ENCODE assay signal across 17 mouse cellular contexts in genomic region chr13:108821270-108821669, GRCm38 (mm10).
"Had no signal": no experiment of that assay in that cellular context is flagged by ENCODE, and none has a peak within 500 bp of the region (broad histone marks: within the 10 kb centered on the region; RNA-seq: fewer than 3 reads in every experiment).

No protein-coding gene starts in this region.

- H3K9ac ChIP-seq: liver, postnatal 0 days; lung, embryonic 15.5 days; midbrain, embryonic 13.5 days; midbrain, embryonic 15.5 days; neural tube, embryonic 12.5 days; stomach, embryonic 15.5 days had no signal

- ATAC-seq: liver, postnatal 0 days; lung, postnatal 0 days; midbrain, embryonic 13.5 days; midbrain, embryonic 15.5 days had no signal

- H3K9me3 ChIP-seq: lung, embryonic 15.5 days; megakaryocyte, embryonic 14.5 days; midbrain, embryonic 13.5 days; midbrain, embryonic 15.5 days; neural tube, embryonic 12.5 days; stomach, embryonic 15.5 days had no signal

- H3K4me1 ChIP-seq: lung, embryonic 15.5 days; midbrain, embryonic 13.5 days; midbrain, embryonic 15.5 days; neural tube, embryonic 12.5 days; stomach, embryonic 15.5 days had no signal

- DNase-seq: liver, postnatal 0 days; lung, adult 2 months; lung, postnatal 14 days; lung, postnatal 36 days; right cerebral cortex, postnatal 14 days; thymus, adult 2 months; thymus, postnatal 25 days; thymus, postnatal 4 days had no signal

- H3K27ac ChIP-seq: lung, embryonic 15.5 days; macrophage; midbrain, embryonic 13.5 days; midbrain, embryonic 15.5 days; neural tube, embryonic 12.5 days; stomach, embryonic 15.5 days had no signal

- H3K4me3 ChIP-seq: lung, embryonic 15.5 days; megakaryocyte, embryonic 14.5 days; midbrain, embryonic 13.5 days; midbrain, embryonic 15.5 days; neural tube, embryonic 12.5 days; stomach, embryonic 15.5 days had no signal

- H3K27me3 ChIP-seq: lung, embryonic 15.5 days; midbrain, embryonic 13.5 days; midbrain, embryonic 15.5 days; neural tube, embryonic 12.5 days; stomach, embryonic 15.5 days had no signal

- H3K36me3 ChIP-seq: lung, embryonic 15.5 days; midbrain, embryonic 13.5 days; midbrain, embryonic 15.5 days; neural tube, embryonic 12.5 days; stomach, embryonic 15.5 days had no signal

- H3K4me2 ChIP-seq: lung, embryonic 15.5 days; midbrain, embryonic 11.5 days; midbrain, embryonic 13.5 days; midbrain, embryonic 15.5 days; neural tube, embryonic 12.5 days; stomach, embryonic 15.5 days had no signal
